Mouse (Mus musculus): ENCODE results near the gene Cfap61.

DNA sequence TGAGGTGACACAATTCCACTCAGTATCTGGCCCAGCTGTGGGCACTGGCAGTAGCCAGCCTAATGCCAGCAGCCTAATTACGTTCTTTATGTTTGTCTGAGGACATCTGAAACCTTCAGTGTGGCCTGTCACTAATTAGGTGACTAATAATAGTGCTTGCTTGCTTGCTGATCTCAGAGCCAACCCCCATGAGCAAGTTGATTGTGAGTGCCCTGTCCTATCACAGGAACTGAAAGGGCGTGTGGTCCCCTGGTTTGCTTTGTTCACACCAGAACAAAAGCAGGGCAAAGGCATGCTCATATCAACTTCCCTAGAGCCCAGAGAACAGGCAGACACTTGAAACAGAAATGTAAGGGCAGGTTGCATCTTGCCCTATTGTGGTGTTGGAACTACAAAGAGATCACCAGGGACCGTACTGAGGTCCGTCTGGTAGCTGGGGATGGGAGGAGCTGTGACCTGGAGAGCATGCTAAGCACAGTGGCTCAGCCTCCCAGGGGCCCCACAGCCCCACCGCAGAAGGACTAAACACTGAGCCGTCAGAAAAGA is 148.8 kb downstream of the Cfap61 start:
- TF ChIP-seq CTCF (IDR thresholded peaks at IDR 0.05; ENCODE audit: low read depth) (no peak), EP300 (IDR thresholded peaks at IDR 0.05; ENCODE audit: low read depth) (no peak)
